Mouse (Mus musculus) spleen, adult 2 months (tissue): Measurements from ENCODE around the gene Hfe.

Experiments
- CTCF ChIP-seq: fragments of 200-500 bp; IDR thresholded peaks from 2 replicates; pipeline ENCODE4 v1.5.1; 2011; ENCODE audit warnings: mild to moderate bottlenecking, inconsistent platforms; ENCODE audit not compliant: insufficient read depth, insufficient read length, insufficient replicate concordance; ENCODE audit errors: extremely low read depth
- POLR2A ChIP-seq: fragments of 200-500 bp; IDR thresholded peaks from 2 replicates; pipeline ENCODE4 v1.6.1; 2011; ENCODE audit warnings: low read depth, low read length, inconsistent platforms

DNA sequence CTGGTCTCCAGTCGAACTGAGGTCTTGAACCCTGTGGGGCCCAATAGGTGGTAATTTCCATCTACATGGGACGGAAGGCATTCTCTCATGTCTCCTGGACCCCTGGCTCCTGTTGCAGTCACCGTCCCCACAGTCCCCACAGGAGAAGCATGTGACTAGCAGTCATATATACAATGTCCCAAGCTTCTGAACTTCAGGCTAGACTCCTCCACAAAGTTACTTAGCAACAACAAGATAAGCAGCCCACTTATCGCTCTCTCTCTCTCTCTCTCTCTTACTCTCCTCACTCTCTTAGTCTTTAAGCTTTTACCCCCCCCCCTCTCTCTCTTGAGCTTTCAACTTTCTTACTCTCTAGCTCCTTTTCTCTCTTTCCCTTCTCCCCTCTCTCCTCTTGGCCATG, 13.6 kb upstream of the Hfe start:
- no peak for TF ChIP-seq CTCF
- no peak for TF ChIP-seq POLR2A
